Mouse (Mus musculus) thymus, adult 2 months (tissue): ENCODE data around the gene Entpd2. TPM values are rescaled to one million over a fixed set of nuclear protein-coding genes. Genes with fewer than 3 reads are reported as not detected.
"Not testable (repeated sequence)": the region's sequence is repeated elsewhere in the genome, so short reads cannot be mapped to it uniquely, and the experiment has no call there.

Experiments
- DNase-seq: peaks from one replicate; pipeline ENCODE4 v3.0.0; 2021
- H3K27ac ChIP-seq: fragments of 200-500 bp; 2 replicates; pipeline ENCODE4 v1.5.1; 2012; ENCODE audit warnings: low read length, control low read depth; ENCODE audit not compliant: control insufficient read depth, insufficient read depth
- H3K27me3 ChIP-seq: fragments of 200-500 bp; 2 replicates; pipeline ENCODE4 v1.6.1; 2012; ENCODE audit warnings: mild to moderate bottlenecking, low read length, moderate library complexity, mixed read lengths; ENCODE audit not compliant: control insufficient read depth, insufficient read depth
- H3K36me3 ChIP-seq: fragments of 200-500 bp; 2 replicates; pipeline ENCODE4 v1.6.1; 2012; ENCODE audit warnings: mild to moderate bottlenecking, low read length, moderate library complexity; ENCODE audit not compliant: control insufficient read depth, insufficient read depth
- H3K4me1 ChIP-seq: fragments of 200-500 bp; replicated peaks from 2 replicates; pipeline ENCODE4 v1.6.1; 2012; ENCODE audit warnings: low read length; ENCODE audit not compliant: control insufficient read depth, insufficient read depth
- H3K4me3 ChIP-seq: fragments of 200-500 bp; 2 replicates; pipeline ENCODE4 v1.5.1; 2012; ENCODE audit warnings: mild to moderate bottlenecking, low read length, control low read depth, moderate library complexity; ENCODE audit not compliant: control insufficient read depth, insufficient read depth
- CTCF ChIP-seq: fragments of 200-500 bp; IDR thresholded peaks from 2 replicates; pipeline ENCODE4 v1.5.1; 2012; ENCODE audit warnings: mild to moderate bottlenecking, control low read depth, low read length, moderate library complexity, borderline replicate concordance; ENCODE audit not compliant: control insufficient read depth, poor library complexity, insufficient read depth; ENCODE audit errors: extremely low read depth
- POLR2A ChIP-seq: fragments of 200-500 bp; IDR thresholded peaks from 2 replicates; pipeline ENCODE4 v1.6.1; 2012; ENCODE audit warnings: mild to moderate bottlenecking, low read length, control low read depth, moderate library complexity; ENCODE audit not compliant: control insufficient read depth, poor library complexity, insufficient read depth; ENCODE audit errors: extremely low read depth
- WGBS: fragments of 180-500 bp; shearing (Covaris S2); methylation state at CpG from one replicate; pipeline ENCODE4 v1.1.7; 2018; 5-methylcytosine and 5-hydroxymethylcytosine counted together
- polyA plus RNA-seq: library from polyadenylated mRNA; depleted of rRNA; stranded (reverse); fragments of >200 nt; gene quantifications from 2 replicates; pipeline ENCODE4 v1.2.3, GENCODE M21; 2012

Gene Entpd2
- polyA plus RNA-seq, 1 experiment: 14.0 TPM

GRCm38 (mm10) chr2:25400764-25401163, 5.1 kb downstream of the Entpd2 start:
- H3K27me3 ChIP-seq: peaks cover 21% of the 10 kb centered on the region; the same call in 1 of the 2 replicates
- TF ChIP-seq CTCF (peak; percentile 55), POLR2A (no peak)

GRCm38 (mm10) chr2:25402377-25402971, 6.8 kb downstream of the Entpd2 start:
- 2% methylated on average over 13 of the region's 13 CpGs for whole genome bisulfite sequencing
- Histone ChIP-seq H3K4me3 (peak overlapping the region; percentile 38), H3K27ac (no peak overlapping the region), H3K27me3 (peaks cover 18% of the 10 kb centered on the region; the same call in 1 of the 2 replicates), H3K36me3 (no peaks in the 10 kb centered on the region), H3K4me1 (peaks cover 14% of the 10 kb centered on the region)
- peak; percentile 84 for DNase-seq
- TF ChIP-seq CTCF (peak; percentile 59; the same call in 1 of the 2 replicates), POLR2A (no peak)

More at GRCm38 (mm10) chr2:25400764-25401163, 5.1 kb downstream of the Entpd2 start:
- 5% methylated on average over 17 of the region's 17 CpGs for WGBS
- no peak overlapping the region for H3K4me3 ChIP-seq
- DNase-seq: peak; percentile 37
- peaks cover 17% of the 10 kb centered on the region for H3K4me1 ChIP-seq
- no peaks in the 10 kb centered on the region for H3K36me3 ChIP-seq
- H3K27ac ChIP-seq: no peak overlapping the region

GRCm38 (mm10) chr2:25402972-25403601, 7.4 kb downstream of the Entpd2 start:
- DNase-seq: peak; percentile 47
- H3K4me1 ChIP-seq: peaks cover 14% of the 10 kb centered on the region
- TF ChIP-seq CTCF (no peak), POLR2A (no peak)
- H3K4me3 ChIP-seq: peak overlapping the region; percentile 38
- H3K27me3 ChIP-seq: peaks cover 18% of the 10 kb centered on the region; the same call in 1 of the 2 replicates
- 8% methylated on average over 54 of the region's 54 CpGs for WGBS
- no peaks in the 10 kb centered on the region for H3K36me3 ChIP-seq
- no peak overlapping the region for H3K27ac ChIP-seq

- Histone ChIP-seq H3K4me1 (peaks cover 14% of the 10 kb centered on the region), H3K27me3 (peaks cover 18% of the 10 kb centered on the region; the same call in 1 of the 2 replicates), H3K27ac (no peak overlapping the region), H3K4me3 (no peak overlapping the region), H3K36me3 (no peaks in the 10 kb centered on the region)
- WGBS: 92% methylated on average over 4 of the region's 4 CpGs
- no peak for DNase-seq
- TF ChIP-seq POLR2A (no peak), CTCF (no peak)
Observed at GRCm38 (mm10) chr2:25403994-25404393, 8.3 kb downstream of the Entpd2 start.

GRCm38 (mm10) chr2:25408908-25409307, 13.2 kb downstream of the Entpd2 start:
- Histone ChIP-seq H3K4me3 (no peak overlapping the region), H3K27me3 (peaks cover 3% of the 10 kb centered on the region; the same call in 1 of the 2 replicates), H3K4me1 (no peaks in the 10 kb centered on the region), H3K27ac (no peak overlapping the region), H3K36me3 (no peaks in the 10 kb centered on the region)
- WGBS: 94% methylated on average over 10 of the region's 10 CpGs
- TF ChIP-seq POLR2A: no peak
- DNase-seq: no peak

GRCm38 (mm10) chr2:25413436-25413835, 17.8 kb downstream of the Entpd2 start:
- not testable (repeated sequence) for H3K27ac ChIP-seq, H3K36me3 ChIP-seq, H3K27me3 ChIP-seq, H3K4me1 ChIP-seq, DNase-seq, H3K4me3 ChIP-seq

GRCm38 (mm10) chr2:25417426-25417825, 21.8 kb downstream of the Entpd2 start:
- H3K27me3 ChIP-seq: no peaks in the 10 kb centered on the region
- no peaks in the 10 kb centered on the region for H3K36me3 ChIP-seq
- no peak overlapping the region for H3K4me3 ChIP-seq
- peaks cover 4% of the 10 kb centered on the region for H3K4me1 ChIP-seq
- TF ChIP-seq POLR2A (no peak), CTCF (no peak)
- no peak overlapping the region for H3K27ac ChIP-seq
- 72% methylated on average over 3 of the region's 3 CpGs for WGBS
- no peak for DNase-seq
